Mouse (Mus musculus): ENCODE measurements around the gene Dnajc22. TPM values are rescaled to one million over a fixed set of nuclear protein-coding genes. Genes with fewer than 3 reads are reported as not detected.

Dnajc22 gene
- polyA plus RNA-seq, 1 experiment from 2014 or later: 29.6 TPM

- Histone ChIP-seq H3K4me3 (ENCODE audit: low read depth, low read length) (peak overlapping the region; percentile 47), H3K9me3 (ENCODE audit: low read length) (no peaks in the 10 kb centered on the region), H3K4me2 (ENCODE audit: low read depth, low read length) (peak overlapping the region; percentile 78), H3K27ac (ENCODE audit: low read depth) (no peak overlapping the region), H3K27me3 (ENCODE audit: insufficient read depth, low read length) (peaks cover 95% of the 10 kb centered on the region), H3K4me1 (ENCODE audit: insufficient read depth) (peaks cover 22% of the 10 kb centered on the region), H3K36me3 (replicated peaks; ENCODE audit: insufficient read depth, low read length) (no peaks in the 10 kb centered on the region), H3K9ac (replicated peaks) (peak overlapping the region; percentile 38; the same call in 1 of the 2 replicates)
- peak; percentile 18; the same call in 1 of the 2 replicates for ATAC-seq
- WGBS (ENCODE audit: insufficient replicate concordance): 2% methylated on average over 54 of the region's 56 CpGs
- TF ChIP-seq CTCF (IDR thresholded peaks at IDR 0.05; ENCODE audit: low read depth) (peak; percentile 51), EP300 (IDR thresholded peaks at IDR 0.05; ENCODE audit: low read depth) (no peak)
- DNase-seq: no peak
Observed at GRCm38 (mm10) chr15:99093291-99094258, 605 bp downstream of the Dnajc22 start.

GRCm38 (mm10) chr15:99094631-99095270 lies 1.8 kb downstream of the Dnajc22 start:
- Histone ChIP-seq H3K4me2 (ENCODE audit: low read depth, low read length) (no peak overlapping the region), H3K9me3 (ENCODE audit: low read length) (no peaks in the 10 kb centered on the region), H3K27me3 (ENCODE audit: insufficient read depth, low read length) (peaks cover 93% of the 10 kb centered on the region), H3K27ac (ENCODE audit: low read depth) (no peak overlapping the region), H3K4me3 (ENCODE audit: low read depth, low read length) (no peak overlapping the region), H3K9ac (replicated peaks) (no peak overlapping the region), H3K36me3 (replicated peaks; ENCODE audit: insufficient read depth, low read length) (no peaks in the 10 kb centered on the region), H3K4me1 (ENCODE audit: insufficient read depth) (peaks cover 24% of the 10 kb centered on the region)
- no peak for DNase-seq
- TF ChIP-seq CTCF (IDR thresholded peaks at IDR 0.05; ENCODE audit: low read depth) (no peak), EP300 (IDR thresholded peaks at IDR 0.05; ENCODE audit: low read depth) (no peak)
- WGBS (ENCODE audit: insufficient replicate concordance): 5% methylated on average over 27 of the region's 27 CpGs
- ATAC-seq: no peak

GRCm38 (mm10) chr15:99095356-99095755 lies 2.4 kb downstream of the Dnajc22 start:
- peaks cover 86% of the 10 kb centered on the region for H3K27me3 ChIP-seq (ENCODE audit: insufficient read depth, low read length)
- no peak overlapping the region for H3K4me2 ChIP-seq (ENCODE audit: low read depth, low read length)
- DNase-seq: no peak
- H3K9ac ChIP-seq (replicated peaks): no peak overlapping the region
- H3K27ac ChIP-seq (ENCODE audit: low read depth): no peak overlapping the region
- no peaks in the 10 kb centered on the region for H3K9me3 ChIP-seq (ENCODE audit: low read length)
- TF ChIP-seq EP300 (IDR thresholded peaks at IDR 0.05; ENCODE audit: low read depth) (no peak), CTCF (IDR thresholded peaks at IDR 0.05; ENCODE audit: low read depth) (no peak)
- no peak overlapping the region for H3K4me3 ChIP-seq (ENCODE audit: low read depth, low read length)
- 14% methylated on average over 6 of the region's 6 CpGs for WGBS (ENCODE audit: insufficient replicate concordance)
- peaks cover 24% of the 10 kb centered on the region for H3K4me1 ChIP-seq (ENCODE audit: insufficient read depth)
- ATAC-seq: no peak
- no peaks in the 10 kb centered on the region for H3K36me3 ChIP-seq (replicated peaks; ENCODE audit: insufficient read depth, low read length)

GRCm38 (mm10) chr15:99096061-99096793 lies 3.3 kb downstream of the Dnajc22 start:
- Histone ChIP-seq H3K4me3 (ENCODE audit: low read depth, low read length) (peak overlapping the region; percentile 49), H3K27ac (ENCODE audit: low read depth) (no peak overlapping the region), H3K4me2 (ENCODE audit: low read depth, low read length) (peak overlapping the region; percentile 72), H3K9me3 (ENCODE audit: low read length) (no peaks in the 10 kb centered on the region), H3K9ac (replicated peaks) (no peak overlapping the region; the same call in 1 of the 2 replicates), H3K4me1 (ENCODE audit: insufficient read depth) (peaks cover 28% of the 10 kb centered on the region), H3K27me3 (ENCODE audit: insufficient read depth, low read length) (peaks cover 82% of the 10 kb centered on the region), H3K36me3 (replicated peaks; ENCODE audit: insufficient read depth, low read length) (no peaks in the 10 kb centered on the region)
- ATAC-seq (no peak), DNase-seq (no peak)
- TF ChIP-seq EP300 (IDR thresholded peaks at IDR 0.05; ENCODE audit: low read depth) (no peak), CTCF (IDR thresholded peaks at IDR 0.05; ENCODE audit: low read depth) (no peak)
- 8% methylated on average over 24 of the region's 24 CpGs for WGBS (ENCODE audit: insufficient replicate concordance)

- H3K4me2 ChIP-seq (ENCODE audit: low read depth, low read length): peak overlapping the region; percentile 72
- no peaks in the 10 kb centered on the region for H3K36me3 ChIP-seq (replicated peaks; ENCODE audit: insufficient read depth, low read length)
- under 1% methylated on average over 48 of the region's 58 CpGs for WGBS (ENCODE audit: insufficient replicate concordance)
- DNase-seq: peak; percentile 45
- TF ChIP-seq EP300 (IDR thresholded peaks at IDR 0.05; ENCODE audit: low read depth): no peak
- TF ChIP-seq CTCF (IDR thresholded peaks at IDR 0.05; ENCODE audit: low read depth): no peak
- no peaks in the 10 kb centered on the region for H3K9me3 ChIP-seq (ENCODE audit: low read length)
- peaks cover 28% of the 10 kb centered on the region for H3K4me1 ChIP-seq (ENCODE audit: insufficient read depth)
- H3K9ac ChIP-seq (replicated peaks): no peak overlapping the region; the same call in 1 of the 2 replicates
- H3K4me3 ChIP-seq (ENCODE audit: low read depth, low read length): peak overlapping the region; percentile 49
- H3K27me3 ChIP-seq (ENCODE audit: insufficient read depth, low read length): peaks cover 77% of the 10 kb centered on the region
- no peak for ATAC-seq
- H3K27ac ChIP-seq (ENCODE audit: low read depth): no peak overlapping the region
Observed at GRCm38 (mm10) chr15:99096831-99097500, 4.0 kb downstream of the Dnajc22 start.

All from liver, postnatal 0 days (tissue).